Mouse (Mus musculus): Measurements from ENCODE around the gene Olfr456.
"Not testable (repeated sequence)": the region's sequence is repeated elsewhere in the genome, so short reads cannot be mapped to it uniquely, and the experiment has no call there.

The Olfr456 gene

DNA sequence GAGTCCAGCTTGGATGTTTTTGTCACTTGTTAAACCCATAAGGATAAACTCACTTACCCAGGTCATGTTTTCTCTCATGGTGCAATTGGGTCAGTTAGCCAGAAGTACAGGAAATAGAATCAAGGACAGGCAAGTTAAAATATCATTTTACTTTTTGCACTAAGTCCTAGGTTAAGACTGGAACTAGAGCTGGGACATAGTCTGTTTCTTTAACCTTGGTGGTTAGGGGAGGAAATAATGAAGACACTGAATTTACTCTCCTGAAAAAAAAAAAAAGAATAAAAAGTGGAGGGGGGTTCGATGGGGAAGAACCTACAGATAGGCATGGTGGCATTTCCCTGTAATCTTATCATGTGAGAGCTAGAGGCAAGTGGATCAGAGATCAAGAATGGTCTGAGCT lies at the start of gene Olfr456:
Gene Olfr456 (minus strand): TSS at position 101 of the 400 bp plus-strand sequence.
- no peak for DNase-seq (ENCODE audit: low read depth)

DNA sequence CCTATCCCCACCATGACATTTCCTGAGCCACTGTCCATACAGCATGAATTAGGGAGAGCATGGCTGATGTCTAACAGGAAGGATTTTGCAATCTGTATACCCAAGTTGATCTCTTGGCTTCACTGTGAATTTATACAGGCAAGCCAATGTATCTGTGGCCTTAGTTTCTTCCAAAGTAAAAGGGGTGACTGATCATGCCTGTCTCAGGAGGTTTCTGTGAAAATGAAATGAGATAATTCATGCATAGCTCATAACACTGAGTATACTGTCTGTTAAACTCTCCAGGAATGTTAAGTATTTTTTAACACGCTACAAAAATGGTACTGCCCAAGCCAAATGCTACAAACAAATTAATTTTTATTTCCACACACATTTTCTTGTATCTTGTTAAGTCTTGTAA lies 26.4 kb upstream of the Olfr456 start:
- DNase-seq (ENCODE audit: low read depth) = peak; percentile 25

DNA sequence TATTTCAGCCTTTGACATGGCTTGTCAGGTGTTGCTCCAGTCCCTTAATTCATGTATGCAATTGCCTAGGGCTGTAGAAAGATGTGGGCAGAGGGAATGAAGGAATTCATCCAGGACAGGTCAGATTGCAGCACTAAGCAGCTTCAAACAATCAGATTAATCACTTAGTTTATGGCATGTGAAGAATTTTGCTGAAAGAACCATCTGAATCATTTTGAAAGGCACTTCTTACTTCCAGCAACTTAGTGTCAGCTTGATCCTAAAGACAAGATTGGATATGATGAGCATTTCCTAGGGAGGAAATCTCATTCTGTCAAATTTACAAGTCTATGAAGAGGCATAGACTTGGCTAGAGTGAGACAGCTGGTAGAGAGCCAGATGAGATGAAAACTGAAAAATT lies 22.3 kb upstream of the Olfr456 start:
- no peak for DNase-seq (ENCODE audit: low read depth)

DNA sequence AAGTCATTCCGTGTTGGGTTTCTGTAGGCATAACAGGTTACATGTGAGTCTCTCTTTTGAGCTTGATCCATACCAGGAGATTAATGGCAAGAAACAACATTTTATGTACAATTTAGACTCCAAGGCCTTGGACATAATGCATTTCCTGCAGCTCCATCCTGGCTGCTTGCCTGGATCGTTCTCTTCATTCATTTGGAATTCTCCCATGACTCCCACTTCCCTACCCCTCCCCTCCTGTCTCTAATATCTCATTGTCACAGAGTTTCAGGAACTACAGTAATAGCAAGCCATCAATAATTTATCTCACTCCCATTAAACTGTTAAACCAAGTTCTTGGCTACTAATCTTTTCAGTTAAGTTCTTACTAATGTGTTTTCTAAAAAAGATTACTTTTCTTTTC lies 16.5 kb upstream of the Olfr456 start:
- no peak for DNase-seq (ENCODE audit: low read depth)

DNA sequence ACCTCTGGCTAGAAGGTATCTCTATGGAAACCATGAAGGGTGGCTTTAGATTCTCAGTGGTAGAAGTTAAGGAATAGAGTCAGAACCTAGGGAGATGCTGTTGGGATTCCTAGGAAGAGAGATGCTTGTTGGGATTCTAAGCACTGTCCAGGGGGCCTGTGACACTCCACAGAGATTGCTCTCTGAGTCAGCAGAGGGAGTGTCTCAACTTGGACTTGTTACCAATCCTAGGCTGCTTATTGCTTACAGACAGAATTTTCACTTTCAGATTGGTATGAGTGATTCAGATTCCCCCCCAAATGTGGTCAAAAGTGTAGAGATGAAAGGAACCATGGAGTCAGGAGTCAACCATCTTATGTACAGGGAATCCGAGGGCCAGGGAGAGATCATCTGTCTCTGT lies 2.7 kb upstream of the Olfr456 start:
- DNase-seq (ENCODE audit: low read depth) = no peak

DNA sequence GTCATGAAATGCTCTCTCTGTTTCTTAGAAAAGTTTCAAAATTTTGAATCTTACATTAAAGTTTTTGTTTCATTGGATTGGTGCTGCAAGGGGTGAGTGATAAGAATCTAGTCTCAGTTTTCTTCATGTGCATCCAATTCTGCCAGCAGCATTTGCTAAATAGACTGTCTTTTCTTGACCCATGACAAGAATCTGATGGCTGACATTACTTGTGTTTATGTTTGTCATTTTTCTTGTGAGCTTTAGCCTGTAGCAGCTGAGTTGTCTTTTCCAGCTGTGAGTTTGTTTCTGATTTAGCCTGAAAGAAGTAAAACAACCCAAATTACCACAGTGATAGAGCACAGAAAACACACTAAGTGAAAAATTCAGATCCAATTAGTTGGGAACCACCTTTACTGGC lies 2.4 kb downstream of the Olfr456 start:
- DNase-seq (ENCODE audit: low read depth) = no peak

DNA sequence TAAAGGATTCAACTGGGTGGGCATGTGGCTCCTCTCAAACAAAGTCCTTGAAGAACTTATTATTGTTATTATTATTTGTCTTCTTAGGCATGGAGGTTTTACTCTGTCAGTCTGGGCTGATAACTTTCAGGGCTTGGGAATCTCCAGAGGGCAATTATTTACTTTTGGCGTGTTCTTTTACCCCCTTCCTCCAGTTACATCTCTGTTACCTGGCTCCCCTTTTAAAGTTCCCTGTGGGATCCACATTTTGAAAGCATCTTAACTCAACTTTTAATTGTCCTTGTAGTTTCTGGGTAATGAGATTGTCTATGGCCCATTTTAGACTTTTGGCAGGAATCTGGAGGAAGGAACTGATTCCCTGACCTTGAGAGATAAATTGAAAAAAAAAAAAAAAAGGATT lies 10.8 kb downstream of the Olfr456 start, which contains the start of gene Olfr457:
Gene Olfr457 (minus strand): TSS at position 101 of the 400 bp plus-strand sequence.
- no peak for DNase-seq (ENCODE audit: low read depth)

DNA sequence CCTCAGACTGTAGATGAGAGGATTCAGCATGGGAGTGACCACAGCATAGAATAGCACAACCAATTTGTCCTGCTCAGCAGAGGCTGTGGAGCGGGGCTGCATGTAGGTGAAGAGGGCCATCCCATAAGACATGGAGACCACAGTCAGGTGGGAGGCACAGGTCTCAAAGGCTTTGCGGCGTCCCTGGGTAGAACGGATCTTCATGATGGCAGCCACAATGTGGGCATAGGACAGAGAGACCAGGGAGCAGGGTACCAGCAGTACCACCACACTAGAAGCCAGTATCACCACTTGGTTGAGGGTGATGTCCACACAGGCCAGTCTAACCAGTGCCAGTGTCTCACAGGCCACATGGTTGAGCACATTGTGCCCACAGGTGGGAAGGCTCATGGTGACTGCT lies 15.7 kb downstream of the Olfr456 start:
- DNase-seq (ENCODE audit: low read depth) = not testable (repeated sequence)

DNA sequence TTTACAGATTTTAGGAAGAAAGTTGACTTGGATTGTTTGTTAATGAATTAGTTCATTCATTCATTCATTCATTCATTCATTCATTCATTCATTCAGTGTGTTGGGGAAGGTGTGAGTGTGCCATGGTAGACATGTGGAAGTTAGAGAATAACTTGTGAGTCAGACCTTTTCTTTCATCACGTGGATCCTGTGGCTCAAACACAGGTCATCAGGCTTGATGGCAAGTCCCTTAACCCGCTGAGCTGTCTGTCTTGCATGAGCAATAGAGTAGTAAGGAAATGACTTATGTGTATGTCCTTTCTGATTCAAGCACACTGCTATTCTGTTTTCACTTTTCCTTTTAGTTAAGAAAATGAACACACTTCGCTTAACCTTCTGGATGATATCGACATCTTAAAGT lies 16.5 kb downstream of the Olfr456 start:
- no peak for DNase-seq (ENCODE audit: low read depth)

DNA sequence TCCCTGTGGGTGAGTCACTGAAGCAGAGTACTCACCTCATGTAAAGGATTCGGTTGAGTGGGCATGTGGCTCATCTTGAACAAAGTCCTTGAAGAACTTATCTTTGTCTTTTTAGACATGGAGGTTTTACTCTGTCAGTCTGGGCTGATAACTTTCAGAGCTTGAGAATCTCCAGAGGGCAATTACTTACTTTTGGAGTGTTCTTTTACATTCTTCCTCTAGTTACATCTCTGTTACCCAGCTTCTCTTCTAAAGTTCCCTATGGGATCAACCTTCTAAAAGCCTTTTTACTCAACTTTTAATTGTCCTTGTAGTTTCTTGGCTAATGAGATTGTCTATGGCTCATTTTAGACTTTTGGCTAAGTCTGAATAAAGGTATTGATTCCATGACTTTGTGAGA lies 21.9 kb downstream of the Olfr456 start, which contains the start of gene Olfr458:
Gene Olfr458 (minus strand): TSS at position 101 of the 400 bp plus-strand sequence.
- DNase-seq (ENCODE audit: low read depth) = no peak

DNA sequence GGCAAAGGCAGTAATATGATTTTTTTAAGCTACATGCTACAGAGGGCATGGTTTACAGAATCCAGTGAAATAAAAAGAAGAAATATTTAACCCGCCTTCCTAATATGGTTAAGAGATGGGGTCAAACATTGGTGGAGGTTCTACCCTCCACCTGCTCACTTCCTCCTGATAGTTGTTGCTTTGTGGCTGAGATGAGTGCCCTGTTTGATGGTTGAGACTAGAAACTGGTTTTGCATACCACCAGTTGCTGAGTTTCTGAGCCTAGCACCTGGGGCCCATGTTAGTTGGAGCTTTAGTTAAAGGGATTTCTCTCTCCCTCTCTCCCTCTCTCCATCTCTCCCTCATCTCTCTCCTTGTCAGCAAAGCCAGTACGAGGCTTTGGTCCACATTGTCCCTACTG lies 39.6 kb downstream of the Olfr456 start:
- DNase-seq (ENCODE audit: low read depth) = no peak

DNA sequence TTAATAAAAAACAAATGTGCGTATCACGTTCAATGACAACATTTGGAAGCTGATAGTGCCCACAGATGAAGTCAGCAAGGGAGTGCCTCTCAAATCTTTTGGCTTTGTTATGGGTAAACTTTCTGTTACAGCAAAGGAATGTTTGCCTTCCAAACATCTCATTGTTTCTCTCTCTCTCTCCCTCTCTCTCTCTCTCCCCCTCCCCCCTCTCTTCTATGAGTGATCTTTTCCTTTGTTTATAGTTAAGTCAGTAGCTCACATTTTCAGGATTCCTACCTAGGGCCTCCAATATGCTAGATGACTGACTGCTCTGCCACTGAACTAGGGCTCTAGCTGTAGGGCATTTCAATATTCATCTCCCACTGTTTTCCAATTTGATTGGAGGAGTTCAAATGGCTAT lies 42.5 kb downstream of the Olfr456 start:
- no peak for DNase-seq (ENCODE audit: low read depth)

DNA sequence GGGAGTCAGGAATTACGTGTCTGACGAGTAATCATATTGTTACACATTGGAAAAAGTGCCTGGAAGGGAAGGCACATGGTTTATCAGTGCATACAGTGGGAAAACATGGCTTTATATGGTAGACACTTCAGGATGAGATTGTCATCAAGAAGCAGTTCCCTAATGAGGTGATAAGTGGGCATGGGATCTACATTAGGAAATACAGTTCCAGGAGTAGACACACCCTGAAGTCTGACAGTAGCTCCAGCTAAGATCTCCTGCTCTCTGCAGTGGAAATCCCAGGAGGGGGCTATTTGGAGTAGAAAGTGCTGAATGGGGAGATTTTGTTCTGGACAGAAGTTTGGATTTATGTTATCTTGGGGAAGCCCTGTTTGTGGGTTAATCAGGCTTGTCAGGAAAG lies 45.6 kb downstream of the Olfr456 start:
- no peak for DNase-seq (ENCODE audit: low read depth)
